Mouse (Mus musculus) cerebellum, adult 2 months (tissue): Measurements from ENCODE around the gene Krtap28-13.

Source experiments
- CTCF ChIP-seq: fragments of 200-500 bp; IDR thresholded peaks from 2 replicates; pipeline ENCODE4 v1.5.1; 2011; ENCODE audit warnings: low read depth, mild to moderate bottlenecking, control low read depth, low read length, moderate library complexity, borderline replicate concordance; ENCODE audit not compliant: insufficient read depth
- POLR2A ChIP-seq: fragments of 200-500 bp; IDR thresholded peaks from 2 replicates; pipeline ENCODE4 v1.6.1; 2011; ENCODE audit warnings: low read length, control low read depth, borderline replicate concordance; ENCODE audit not compliant: insufficient read depth

DNA sequence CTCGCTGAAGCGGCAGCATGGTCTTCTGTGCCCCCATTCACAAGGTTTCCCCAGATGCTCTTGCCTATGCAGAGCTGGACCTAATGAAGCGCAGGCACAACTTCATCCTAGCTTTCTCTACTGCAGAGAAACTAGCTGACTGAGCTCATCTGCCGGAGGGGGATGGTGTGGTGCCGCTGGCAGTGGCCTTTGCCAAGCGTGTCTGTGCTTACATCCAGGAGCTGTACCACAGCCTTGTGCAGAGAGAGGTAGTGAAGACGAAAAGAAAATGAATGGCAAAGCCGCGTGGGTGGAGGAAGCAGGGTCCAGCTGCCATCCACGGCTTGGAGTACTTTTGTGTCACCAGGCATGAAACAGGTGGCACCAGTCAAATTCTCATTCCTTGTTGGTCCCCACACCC lies 6.5 kb downstream of the Krtap28-13 start:
- TF ChIP-seq CTCF (no peak), POLR2A (no peak)
